Mouse (Mus musculus): ENCODE data around the gene Mtmr12. TPM values are rescaled to one million over a fixed set of nuclear protein-coding genes. Genes with fewer than 3 reads are reported as not detected.

The Mtmr12 gene
- polyA plus RNA-seq, 2 experiments = 16.6 to 20.7 TPM

- Histone ChIP-seq H3K4me1 (ENCODE audit: control insufficient read depth, insufficient read depth, low read length) (no peaks in the 10 kb centered on the region), H3K4me2 (replicated peaks; ENCODE audit: low read depth, low read length, severe bottlenecking) (no peak overlapping the region), H3K36me3 (ENCODE audit: control insufficient read depth, insufficient read depth, low read length) (peaks cover 59% of the 10 kb centered on the region), H3K9ac (ENCODE audit: low read depth, low read length, severe bottlenecking) (no peak overlapping the region), H3K27ac (replicated peaks; ENCODE audit: low read depth, low read length) (no peak overlapping the region), H3K9me3 (ENCODE audit: control insufficient read depth, low read length) (no peaks in the 10 kb centered on the region), H3K4me3 (replicated peaks; ENCODE audit: low read length) (no peak overlapping the region), H3K27me3 (ENCODE audit: control insufficient read depth, insufficient read depth, low read length) (no peaks in the 10 kb centered on the region)
- DNase-seq (ENCODE audit: low spot score) (no peak), ATAC-seq (ENCODE audit: low FRiP score, low read depth) (no peak)
- 72% methylated on average over 3 of the region's 3 CpGs for WGBS
- TF ChIP-seq POLR2A (IDR thresholded peaks at IDR 0.05; ENCODE audit: borderline replicate concordance, extremely low read depth, insufficient read depth, insufficient read length) = no peak
These were observed 39.0 kb downstream of the Mtmr12 start for GRCm38 (mm10) chr15:12243792-12244191.

GRCm38 (mm10) chr15:12245580-12246359 is 40.9 kb downstream of the Mtmr12 start:
- Histone ChIP-seq H3K27ac (replicated peaks; ENCODE audit: low read depth, low read length) (no peak overlapping the region), H3K36me3 (ENCODE audit: control insufficient read depth, insufficient read depth, low read length) (peaks cover 51% of the 10 kb centered on the region), H3K4me2 (replicated peaks; ENCODE audit: low read depth, low read length, severe bottlenecking) (no peak overlapping the region), H3K4me1 (ENCODE audit: control insufficient read depth, insufficient read depth, low read length) (no peaks in the 10 kb centered on the region), H3K9ac (ENCODE audit: low read depth, low read length, severe bottlenecking) (no peak overlapping the region), H3K27me3 (ENCODE audit: control insufficient read depth, insufficient read depth, low read length) (no peaks in the 10 kb centered on the region), H3K4me3 (replicated peaks; ENCODE audit: low read length) (no peak overlapping the region), H3K9me3 (ENCODE audit: control insufficient read depth, low read length) (no peaks in the 10 kb centered on the region)
- no peak for ATAC-seq (ENCODE audit: low FRiP score, low read depth)
- 67% methylated on average over 6 of the region's 6 CpGs for WGBS
- TF ChIP-seq POLR2A (IDR thresholded peaks at IDR 0.05; ENCODE audit: borderline replicate concordance, extremely low read depth, insufficient read depth, insufficient read length) = no peak
- no peak for DNase-seq (ENCODE audit: low spot score)

DNA sequence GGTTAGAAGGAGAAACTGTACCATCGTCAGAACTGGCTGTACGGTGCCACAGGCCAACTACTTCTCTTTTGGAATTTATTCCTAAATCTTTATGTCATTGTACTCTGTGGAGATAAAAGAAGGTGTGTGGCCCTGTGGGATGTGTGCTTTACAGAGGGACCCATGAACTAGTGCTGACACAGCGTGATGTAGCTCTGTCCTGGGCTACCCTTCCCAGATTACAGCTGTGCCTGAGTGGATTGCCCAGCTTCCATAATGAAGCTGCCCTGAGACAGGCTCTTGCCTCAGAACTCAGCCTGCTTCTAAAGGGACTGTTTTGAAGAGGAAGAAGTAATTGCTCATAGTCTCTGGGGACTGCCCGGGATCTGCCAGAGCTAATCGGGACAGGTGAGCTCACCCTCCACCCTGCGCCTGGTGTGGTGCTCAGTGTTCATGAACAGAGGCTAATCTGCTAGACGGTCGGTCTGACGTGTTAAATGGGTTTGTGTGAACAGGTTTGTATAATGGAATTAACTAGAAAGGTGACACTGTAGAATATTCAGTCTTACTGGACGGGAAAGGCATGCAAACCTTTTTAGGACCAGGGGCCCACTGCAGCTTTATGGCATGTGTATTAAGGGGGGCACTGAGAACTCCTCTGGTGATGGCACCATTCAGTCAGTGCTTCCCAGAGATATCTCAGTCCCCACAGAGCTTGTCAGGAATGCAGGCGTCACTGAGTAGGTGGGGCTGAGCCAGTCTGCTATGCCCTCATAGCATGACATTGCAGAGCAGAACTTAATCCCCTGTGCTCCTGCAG is 41.7 kb downstream of the Mtmr12 start:
- 68% methylated on average over 11 of the region's 11 CpGs for WGBS
- no peaks in the 10 kb centered on the region for H3K9me3 ChIP-seq (ENCODE audit: control insufficient read depth, low read length)
- H3K9ac ChIP-seq (ENCODE audit: low read depth, low read length, severe bottlenecking) = no peak overlapping the region
- no peak overlapping the region for H3K4me3 ChIP-seq (replicated peaks; ENCODE audit: low read length)
- TF ChIP-seq POLR2A (IDR thresholded peaks at IDR 0.05; ENCODE audit: borderline replicate concordance, extremely low read depth, insufficient read depth, insufficient read length) = no peak
- no peaks in the 10 kb centered on the region for H3K27me3 ChIP-seq (ENCODE audit: control insufficient read depth, insufficient read depth, low read length)
- no peaks in the 10 kb centered on the region for H3K4me1 ChIP-seq (ENCODE audit: control insufficient read depth, insufficient read depth, low read length)
- DNase-seq (ENCODE audit: low spot score) (no peak), ATAC-seq (ENCODE audit: low FRiP score, low read depth) (0 out of 2 replicates have a peak, but pooled peaks have one; percentile 41)
- peaks cover 58% of the 10 kb centered on the region for H3K36me3 ChIP-seq (ENCODE audit: control insufficient read depth, insufficient read depth, low read length)
- H3K27ac ChIP-seq (replicated peaks; ENCODE audit: low read depth, low read length) = no peak overlapping the region
- no peak overlapping the region for H3K4me2 ChIP-seq (replicated peaks; ENCODE audit: low read depth, low read length, severe bottlenecking)

DNA sequence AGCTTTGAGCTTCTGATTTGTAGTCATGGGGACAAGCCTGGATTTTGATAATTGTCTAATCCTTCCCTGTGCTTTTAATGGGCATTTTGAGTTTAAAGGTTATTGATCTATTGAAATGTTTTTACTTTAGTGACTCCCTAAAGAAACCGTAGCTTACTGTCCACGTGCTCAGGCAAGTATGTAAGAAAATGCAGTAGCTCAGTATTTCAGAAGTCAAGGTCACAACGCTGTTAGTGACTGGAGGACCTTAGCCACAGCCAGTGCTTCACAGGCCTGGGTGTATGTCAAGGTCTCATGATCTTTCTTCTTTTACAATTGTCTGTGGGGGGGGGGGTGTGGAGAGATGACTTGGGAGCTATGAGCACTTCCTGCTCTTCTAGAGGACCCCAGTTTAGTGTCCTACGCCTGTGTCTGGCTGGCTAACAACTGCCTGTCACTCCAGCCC is 42.4 kb downstream of the Mtmr12 start:
- no peak for TF ChIP-seq POLR2A (IDR thresholded peaks at IDR 0.05; ENCODE audit: borderline replicate concordance, extremely low read depth, insufficient read depth, insufficient read length)
- H3K4me2 ChIP-seq (replicated peaks; ENCODE audit: low read depth, low read length, severe bottlenecking) = no peak overlapping the region
- H3K4me3 ChIP-seq (replicated peaks; ENCODE audit: low read length) = no peak overlapping the region
- no peaks in the 10 kb centered on the region for H3K4me1 ChIP-seq (ENCODE audit: control insufficient read depth, insufficient read depth, low read length)
- peaks cover 64% of the 10 kb centered on the region for H3K36me3 ChIP-seq (ENCODE audit: control insufficient read depth, insufficient read depth, low read length)
- H3K27ac ChIP-seq (replicated peaks; ENCODE audit: low read depth, low read length) = no peak overlapping the region
- DNase-seq (ENCODE audit: low spot score) = no peak
- no peak overlapping the region for H3K9ac ChIP-seq (ENCODE audit: low read depth, low read length, severe bottlenecking)
- no peak for ATAC-seq (ENCODE audit: low FRiP score, low read depth)
- H3K9me3 ChIP-seq (ENCODE audit: control insufficient read depth, low read length) = no peaks in the 10 kb centered on the region
- no peaks in the 10 kb centered on the region for H3K27me3 ChIP-seq (ENCODE audit: control insufficient read depth, insufficient read depth, low read length)
- 87% methylated on average over 4 of the region's 4 CpGs for WGBS

DNA sequence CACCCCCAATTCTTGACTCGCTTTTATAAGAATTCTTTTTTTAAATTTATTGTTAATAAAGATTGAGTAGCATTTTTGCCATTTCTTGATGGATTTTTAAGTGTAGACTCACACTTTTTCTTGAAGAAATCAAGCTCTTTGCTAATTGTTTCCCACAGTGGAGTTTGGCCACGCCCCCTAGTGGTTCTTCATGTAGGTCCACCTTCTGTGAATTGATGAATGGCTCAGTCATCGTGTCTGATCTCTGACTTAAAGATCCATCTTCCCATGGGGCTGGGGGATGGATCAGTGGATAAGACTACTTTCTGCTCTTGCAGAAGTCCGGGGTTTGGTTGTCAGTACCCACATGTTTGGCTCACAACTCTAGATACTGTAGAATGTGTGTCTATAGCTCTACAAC is 43.5 kb downstream of the Mtmr12 start:
- H3K4me2 ChIP-seq (replicated peaks; ENCODE audit: low read depth, low read length, severe bottlenecking) = no peak overlapping the region
- H3K9me3 ChIP-seq (ENCODE audit: control insufficient read depth, low read length) = no peaks in the 10 kb centered on the region
- H3K4me3 ChIP-seq (replicated peaks; ENCODE audit: low read length) = no peak overlapping the region
- no peaks in the 10 kb centered on the region for H3K4me1 ChIP-seq (ENCODE audit: control insufficient read depth, insufficient read depth, low read length)
- no peak overlapping the region for H3K9ac ChIP-seq (ENCODE audit: low read depth, low read length, severe bottlenecking)
- TF ChIP-seq POLR2A (IDR thresholded peaks at IDR 0.05; ENCODE audit: borderline replicate concordance, extremely low read depth, insufficient read depth, insufficient read length) = no peak
- no peak overlapping the region for H3K27ac ChIP-seq (replicated peaks; ENCODE audit: low read depth, low read length)
- WGBS = 57% methylated on average over 4 of the region's 4 CpGs
- no peaks in the 10 kb centered on the region for H3K27me3 ChIP-seq (ENCODE audit: control insufficient read depth, insufficient read depth, low read length)
- ATAC-seq (ENCODE audit: low FRiP score, low read depth) (no peak), DNase-seq (ENCODE audit: low spot score) (no peak)
- H3K36me3 ChIP-seq (ENCODE audit: control insufficient read depth, insufficient read depth, low read length) = peaks cover 61% of the 10 kb centered on the region
